Mouse (Mus musculus): Measurements from ENCODE around the gene Igfbpl1. TPM values are rescaled to one million over a fixed set of nuclear protein-coding genes. Genes with fewer than 3 reads are reported as not detected.
A peak's percentile ranks its signal among the peaks of the same experiment; 100 is the strongest.

Gene Igfbpl1
- polyA plus RNA-seq, 1 experiment from 2014 or later: not detected

DNA sequence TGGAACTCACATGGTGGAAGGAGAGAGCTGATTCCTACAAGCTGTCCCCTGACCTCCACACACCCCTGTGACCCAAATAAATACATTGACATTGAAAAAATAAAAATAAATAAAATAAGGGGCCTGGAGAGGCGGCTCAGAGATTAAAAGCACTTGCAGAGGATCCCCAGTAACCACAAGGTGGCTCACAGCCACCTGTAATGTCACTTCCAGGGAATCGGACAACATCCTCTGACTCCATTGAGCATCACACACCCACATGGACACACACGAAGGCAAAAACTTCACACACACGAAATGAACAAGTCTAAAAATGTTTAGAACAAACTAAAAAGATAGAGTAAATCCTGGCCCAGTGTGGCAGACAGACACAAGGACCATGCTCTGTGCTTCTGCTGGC, 40.0 kb downstream of the Igfbpl1 start:
- ATAC-seq (ENCODE audit: low read depth): no peak
- no peaks in the 10 kb centered on the region for H3K36me3 ChIP-seq (ENCODE audit: control insufficient read depth, insufficient read depth, low read length)
- H3K4me2 ChIP-seq (ENCODE audit: low read depth, low read length): no peak overlapping the region
- H3K9ac ChIP-seq (ENCODE audit: low read length): no peak overlapping the region
- no peaks in the 10 kb centered on the region for H3K9me3 ChIP-seq (ENCODE audit: control insufficient read depth, low read length)
- 43% methylated on average over 4 of the region's 4 CpGs for WGBS
- no peaks in the 10 kb centered on the region for H3K27me3 ChIP-seq (ENCODE audit: control insufficient read depth, insufficient read depth, low read depth, low read length)
- no peak overlapping the region for H3K4me3 ChIP-seq (ENCODE audit: low read length)
- H3K27ac ChIP-seq (ENCODE audit: low read length): no peak overlapping the region
- no peaks in the 10 kb centered on the region; the same call in 1 of the 2 replicates for H3K4me1 ChIP-seq (replicated peaks; ENCODE audit: control insufficient read depth, insufficient read depth, low read length)

DNA sequence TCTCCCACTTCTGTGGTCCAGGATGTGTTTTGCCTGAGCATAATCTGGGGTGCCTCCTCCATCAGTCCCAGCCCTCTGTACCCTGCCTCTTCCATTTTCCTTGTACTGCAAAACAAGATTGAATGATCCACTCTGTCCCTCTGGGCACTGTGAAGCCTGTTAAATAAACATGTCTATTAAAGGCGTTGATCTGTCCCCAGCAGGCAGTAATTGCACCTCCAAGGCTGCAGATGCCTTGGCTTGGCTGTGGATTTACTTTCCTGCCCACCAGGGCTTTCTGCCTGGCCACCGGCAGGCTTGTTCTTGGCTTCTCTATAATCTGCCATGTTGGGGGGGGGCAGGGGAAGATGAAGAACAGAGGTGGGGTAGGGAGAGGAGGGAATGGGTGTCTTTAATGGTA, 40.8 kb downstream of the Igfbpl1 start:
- Histone ChIP-seq H3K27me3 (ENCODE audit: control insufficient read depth, insufficient read depth, low read depth, low read length) (no peaks in the 10 kb centered on the region), H3K27ac (ENCODE audit: low read length) (no peak overlapping the region), H3K4me1 (replicated peaks; ENCODE audit: control insufficient read depth, insufficient read depth, low read length) (no peaks in the 10 kb centered on the region; the same call in 1 of the 2 replicates), H3K36me3 (ENCODE audit: control insufficient read depth, insufficient read depth, low read length) (no peaks in the 10 kb centered on the region), H3K9me3 (ENCODE audit: control insufficient read depth, low read length) (no peaks in the 10 kb centered on the region), H3K9ac (ENCODE audit: low read length) (no peak overlapping the region), H3K4me2 (ENCODE audit: low read depth, low read length) (no peak overlapping the region), H3K4me3 (ENCODE audit: low read length) (no peak overlapping the region)
- 25% methylated on average over 2 of the region's 2 CpGs for WGBS
- no peak for ATAC-seq (ENCODE audit: low read depth)

DNA sequence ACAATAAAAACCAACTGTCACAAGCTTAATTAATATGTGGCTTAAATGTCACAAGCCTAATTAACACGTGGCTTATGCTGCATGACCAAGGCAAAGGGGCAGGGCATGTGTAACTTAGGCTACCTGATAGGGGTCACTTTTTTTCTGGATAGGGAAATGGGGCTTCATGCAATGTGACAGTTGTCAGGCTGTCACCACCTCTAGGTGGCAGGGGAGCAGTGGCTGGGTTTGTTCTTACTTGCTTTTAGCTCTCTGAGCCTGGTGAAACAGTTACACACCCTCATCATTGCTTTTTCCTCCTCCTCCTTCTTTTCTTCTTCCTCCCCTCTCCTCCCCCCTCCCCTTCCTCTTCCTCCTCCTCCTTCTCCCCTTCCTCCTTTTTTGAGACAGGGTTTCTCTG, 43.1 kb downstream of the Igfbpl1 start:
- Histone ChIP-seq H3K36me3 (ENCODE audit: control insufficient read depth, insufficient read depth, low read length) (no peaks in the 10 kb centered on the region), H3K4me2 (ENCODE audit: low read depth, low read length) (no peak overlapping the region), H3K4me1 (replicated peaks; ENCODE audit: control insufficient read depth, insufficient read depth, low read length) (no peaks in the 10 kb centered on the region), H3K9ac (ENCODE audit: low read length) (no peak overlapping the region), H3K9me3 (ENCODE audit: control insufficient read depth, low read length) (no peaks in the 10 kb centered on the region), H3K27me3 (ENCODE audit: control insufficient read depth, insufficient read depth, low read depth, low read length) (no peaks in the 10 kb centered on the region), H3K4me3 (ENCODE audit: low read length) (no peak overlapping the region), H3K27ac (ENCODE audit: low read length) (no peak overlapping the region)
- 56% methylated on average over 1 of the region's 1 CpGs for WGBS
- no peak for ATAC-seq (ENCODE audit: low read depth)

DNA sequence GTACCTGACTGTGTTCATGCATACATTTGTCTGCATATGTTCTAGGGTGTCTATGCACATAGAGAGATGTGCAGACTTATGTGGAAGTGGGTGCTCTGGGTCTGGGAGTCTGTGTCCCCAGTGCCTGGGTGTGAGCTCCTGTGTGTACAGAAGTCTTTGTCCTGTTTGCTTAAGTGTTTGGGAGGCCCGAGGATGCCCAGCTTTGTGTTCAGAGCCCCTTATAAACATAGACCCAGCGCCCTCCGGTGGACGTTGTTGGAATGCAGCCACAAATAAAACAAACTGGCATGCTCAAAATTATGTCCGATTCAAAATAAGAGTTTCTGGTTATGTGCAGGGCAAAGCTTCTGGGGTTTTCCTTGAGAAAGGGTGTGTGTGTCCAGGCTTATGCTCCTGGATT, 55.1 kb downstream of the Igfbpl1 start:
- no peak for ATAC-seq (ENCODE audit: low read depth)
- H3K4me1 ChIP-seq (replicated peaks; ENCODE audit: control insufficient read depth, insufficient read depth, low read length): peaks cover 21% of the 10 kb centered on the region

DNA sequence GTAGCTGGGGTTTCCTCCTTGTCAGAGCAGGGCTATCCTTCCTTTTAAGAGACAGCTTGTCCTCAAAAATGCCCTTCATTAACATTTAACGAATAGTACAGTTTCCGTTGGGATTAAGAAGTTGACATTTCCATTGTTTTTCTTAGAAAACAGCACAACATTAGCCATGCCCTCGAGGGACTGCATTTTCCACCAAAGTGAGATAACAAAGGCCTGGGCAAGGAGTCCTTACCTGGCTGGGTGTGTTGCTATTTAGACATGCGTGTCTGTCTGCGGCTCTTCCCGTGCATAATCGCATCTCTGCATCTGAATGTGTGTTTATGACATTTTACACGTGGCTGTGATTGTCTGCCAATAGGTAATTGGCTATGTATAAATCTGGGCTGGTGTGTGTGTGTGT, 55.5 kb downstream of the Igfbpl1 start:
- Histone ChIP-seq H3K4me3 (ENCODE audit: low read length) (no peak overlapping the region), H3K27ac (ENCODE audit: low read length) (no peak overlapping the region), H3K9ac (ENCODE audit: low read length) (no peak overlapping the region), H3K4me2 (ENCODE audit: low read depth, low read length) (no peak overlapping the region), H3K27me3 (ENCODE audit: control insufficient read depth, insufficient read depth, low read depth, low read length) (no peaks in the 10 kb centered on the region; the same call in 1 of the 2 replicates), H3K4me1 (replicated peaks; ENCODE audit: control insufficient read depth, insufficient read depth, low read length) (peaks cover 21% of the 10 kb centered on the region), H3K36me3 (ENCODE audit: control insufficient read depth, insufficient read depth, low read length) (no peaks in the 10 kb centered on the region), H3K9me3 (ENCODE audit: control insufficient read depth, low read length) (no peaks in the 10 kb centered on the region)
- 40% methylated on average over 8 of the region's 8 CpGs for WGBS
- ATAC-seq (ENCODE audit: low read depth): no peak

More for the DNA sequence above, 55.1 kb downstream of the Igfbpl1 start:
- no peaks in the 10 kb centered on the region; the same call in 1 of the 2 replicates for H3K27me3 ChIP-seq (ENCODE audit: control insufficient read depth, insufficient read depth, low read depth, low read length)
- no peak overlapping the region for H3K9ac ChIP-seq (ENCODE audit: low read length)
- no peak overlapping the region for H3K4me2 ChIP-seq (ENCODE audit: low read depth, low read length)
- H3K27ac ChIP-seq (ENCODE audit: low read length): no peak overlapping the region
- no peak overlapping the region for H3K4me3 ChIP-seq (ENCODE audit: low read length)
- no peaks in the 10 kb centered on the region for H3K36me3 ChIP-seq (ENCODE audit: control insufficient read depth, insufficient read depth, low read length)
- WGBS: 2% methylated on average over 5 of the region's 5 CpGs
- no peaks in the 10 kb centered on the region for H3K9me3 ChIP-seq (ENCODE audit: control insufficient read depth, low read length)

DNA sequence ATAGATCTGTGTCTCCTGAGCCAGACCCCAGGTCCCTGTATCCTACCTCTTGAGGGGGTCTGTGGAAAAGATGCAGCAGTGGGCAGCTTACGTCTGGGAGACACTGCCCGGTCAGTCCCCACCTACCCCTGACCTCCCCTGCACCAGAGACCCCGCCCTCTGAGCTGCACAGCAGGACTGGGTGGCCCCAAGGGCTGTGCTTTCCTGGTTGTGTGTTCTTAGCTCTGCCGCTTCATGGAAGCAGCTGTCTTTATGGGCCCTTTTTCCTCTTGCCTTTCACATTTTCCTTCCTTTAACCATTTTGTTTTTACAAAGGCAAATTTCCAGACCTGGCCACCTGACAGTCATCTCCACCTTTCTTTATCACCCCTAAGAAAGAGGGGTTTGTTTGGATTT, 56.1 kb downstream of the Igfbpl1 start:
- Histone ChIP-seq H3K9ac (ENCODE audit: low read length) (no peak overlapping the region), H3K4me3 (ENCODE audit: low read length) (no peak overlapping the region), H3K4me2 (ENCODE audit: low read depth, low read length) (no peak overlapping the region), H3K9me3 (ENCODE audit: control insufficient read depth, low read length) (no peaks in the 10 kb centered on the region), H3K4me1 (replicated peaks; ENCODE audit: control insufficient read depth, insufficient read depth, low read length) (peaks cover 25% of the 10 kb centered on the region), H3K27ac (ENCODE audit: low read length) (no peak overlapping the region), H3K36me3 (ENCODE audit: control insufficient read depth, insufficient read depth, low read length) (no peaks in the 10 kb centered on the region), H3K27me3 (ENCODE audit: control insufficient read depth, insufficient read depth, low read depth, low read length) (no peaks in the 10 kb centered on the region; the same call in 1 of the 2 replicates)
- no peak for ATAC-seq (ENCODE audit: low read depth)
- WGBS: 51% methylated on average over 4 of the region's 4 CpGs

DNA sequence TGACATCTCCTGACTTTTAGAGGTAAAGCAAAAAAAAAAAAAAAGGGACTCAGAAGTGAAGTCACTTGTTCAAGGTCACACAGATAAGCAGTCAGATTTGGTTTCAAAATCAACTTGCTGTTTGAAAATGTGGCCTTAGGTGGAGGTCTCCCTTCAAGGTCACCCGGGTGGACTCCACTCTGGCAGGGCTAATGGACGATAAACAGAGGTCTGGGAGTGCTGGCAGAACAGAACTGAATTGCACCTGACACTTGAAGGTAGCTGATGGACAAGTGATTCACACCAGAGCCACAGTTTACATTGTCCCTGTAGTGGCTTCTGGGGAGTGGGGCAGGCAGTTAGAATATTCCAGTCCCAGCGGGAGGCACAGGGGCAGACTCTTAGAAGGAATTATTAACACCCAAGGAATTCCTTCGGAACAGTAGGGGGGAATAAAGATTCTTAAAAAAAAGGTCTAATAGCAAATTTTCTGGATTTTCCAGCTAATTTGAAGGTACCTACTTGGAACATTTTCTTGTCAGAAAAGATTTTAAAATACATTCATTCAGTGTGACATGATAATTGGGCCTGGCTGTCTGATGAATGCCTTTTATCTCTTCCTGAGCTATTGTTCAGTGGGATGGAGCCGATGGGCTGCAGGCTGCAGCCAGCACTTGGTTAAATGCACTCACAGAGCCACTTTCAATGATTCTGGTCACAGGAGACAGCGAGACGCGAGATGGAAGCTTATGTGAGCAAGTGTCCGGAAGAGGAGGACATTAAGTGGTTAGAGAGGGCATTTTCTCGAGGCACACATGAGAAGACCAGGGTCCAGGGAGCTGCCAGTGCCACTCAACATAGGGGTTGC, 56.7 kb downstream of the Igfbpl1 start:
- H3K4me3 ChIP-seq (ENCODE audit: low read length): no peak overlapping the region
- H3K4me2 ChIP-seq (ENCODE audit: low read depth, low read length): no peak overlapping the region
- WGBS: 40% methylated on average over 10 of the region's 10 CpGs
- peaks cover 3% of the 10 kb centered on the region; the same call in 1 of the 2 replicates for H3K27me3 ChIP-seq (ENCODE audit: control insufficient read depth, insufficient read depth, low read depth, low read length)
- H3K36me3 ChIP-seq (ENCODE audit: control insufficient read depth, insufficient read depth, low read length): no peaks in the 10 kb centered on the region
- H3K9me3 ChIP-seq (ENCODE audit: control insufficient read depth, low read length): no peaks in the 10 kb centered on the region
- H3K4me1 ChIP-seq (replicated peaks; ENCODE audit: control insufficient read depth, insufficient read depth, low read length): peaks cover 32% of the 10 kb centered on the region
- H3K27ac ChIP-seq (ENCODE audit: low read length): no peak overlapping the region
- no peak for ATAC-seq (ENCODE audit: low read depth)
- no peak overlapping the region for H3K9ac ChIP-seq (ENCODE audit: low read length)

DNA sequence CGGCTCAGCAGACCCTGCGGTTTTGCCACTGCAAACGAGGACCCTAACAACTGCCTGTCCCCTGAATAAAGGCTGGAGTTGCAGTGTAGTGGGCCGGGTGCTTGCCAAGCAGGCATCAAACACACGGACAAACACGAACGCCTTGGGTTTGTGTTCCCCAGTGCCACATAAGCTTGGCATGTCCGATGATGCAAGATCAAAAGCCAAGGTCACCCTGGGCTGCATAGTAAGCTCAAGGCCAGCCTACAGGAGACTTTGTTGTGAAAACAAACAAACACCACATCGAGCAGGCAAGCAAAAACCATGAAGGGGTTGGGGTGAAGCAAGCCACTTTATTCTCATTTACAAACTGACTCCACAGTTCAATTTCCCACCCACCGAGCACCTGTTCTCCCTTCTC, 57.6 kb downstream of the Igfbpl1 start:
- Histone ChIP-seq H3K36me3 (ENCODE audit: control insufficient read depth, insufficient read depth, low read length) (no peaks in the 10 kb centered on the region), H3K27ac (ENCODE audit: low read length) (no peak overlapping the region), H3K4me3 (ENCODE audit: low read length) (no peak overlapping the region), H3K9ac (ENCODE audit: low read length) (no peak overlapping the region), H3K9me3 (ENCODE audit: control insufficient read depth, low read length) (no peaks in the 10 kb centered on the region), H3K4me1 (replicated peaks; ENCODE audit: control insufficient read depth, insufficient read depth, low read length) (peaks cover 36% of the 10 kb centered on the region), H3K4me2 (ENCODE audit: low read depth, low read length) (no peak overlapping the region), H3K27me3 (ENCODE audit: control insufficient read depth, insufficient read depth, low read depth, low read length) (peaks cover 3% of the 10 kb centered on the region; the same call in 1 of the 2 replicates)
- no peak for ATAC-seq (ENCODE audit: low read depth)
- 51% methylated on average over 10 of the region's 10 CpGs for WGBS

DNA sequence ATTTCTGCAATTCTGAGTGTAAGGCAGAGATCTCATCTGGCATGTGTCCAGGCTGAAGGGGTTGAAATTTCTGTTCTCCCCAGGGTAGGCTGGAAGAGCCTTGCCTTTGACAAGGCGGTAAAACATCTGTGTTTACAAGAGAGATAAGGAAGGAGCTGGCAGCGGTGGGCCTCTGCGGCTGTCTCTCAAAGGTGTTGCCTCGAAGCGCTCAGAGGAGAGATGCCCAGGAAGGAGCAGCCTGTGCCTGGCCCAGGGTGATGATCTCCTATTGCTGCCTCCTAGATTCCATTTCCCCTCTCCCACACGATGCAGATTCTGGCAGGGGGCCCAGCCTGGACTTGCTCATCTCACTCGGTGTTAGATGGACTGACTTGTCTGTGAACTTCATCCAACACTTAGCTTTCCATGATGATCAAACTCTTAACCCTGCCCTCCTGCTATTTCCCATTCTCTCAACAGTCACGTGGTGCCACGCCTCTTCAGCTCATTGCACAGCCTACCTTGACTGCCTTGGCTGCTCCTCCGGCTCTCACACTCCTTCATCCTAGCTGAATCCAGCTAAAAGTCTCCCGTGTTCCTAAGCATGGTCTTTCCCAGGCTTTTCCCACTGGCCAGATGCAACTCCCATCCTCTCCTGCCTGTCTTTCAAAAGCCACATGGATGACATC, 58.7 kb downstream of the Igfbpl1 start:
- WGBS: 7% methylated on average over 11 of the region's 11 CpGs
- Histone ChIP-seq H3K36me3 (ENCODE audit: control insufficient read depth, insufficient read depth, low read length) (no peaks in the 10 kb centered on the region), H3K27me3 (ENCODE audit: control insufficient read depth, insufficient read depth, low read depth, low read length) (peaks cover 3% of the 10 kb centered on the region; the same call in 1 of the 2 replicates), H3K27ac (ENCODE audit: low read length) (no peak overlapping the region; the same call in 1 of the 2 replicates), H3K9me3 (ENCODE audit: control insufficient read depth, low read length) (no peaks in the 10 kb centered on the region), H3K4me2 (ENCODE audit: low read depth, low read length) (no peak overlapping the region), H3K4me1 (replicated peaks; ENCODE audit: control insufficient read depth, insufficient read depth, low read length) (peaks cover 45% of the 10 kb centered on the region), H3K9ac (ENCODE audit: low read length) (no peak overlapping the region), H3K4me3 (ENCODE audit: low read length) (no peak overlapping the region)
- ATAC-seq (ENCODE audit: low read depth): peak; percentile 64
